Mouse (Mus musculus): Measurements from ENCODE around the gene Mgat3.

DNA sequence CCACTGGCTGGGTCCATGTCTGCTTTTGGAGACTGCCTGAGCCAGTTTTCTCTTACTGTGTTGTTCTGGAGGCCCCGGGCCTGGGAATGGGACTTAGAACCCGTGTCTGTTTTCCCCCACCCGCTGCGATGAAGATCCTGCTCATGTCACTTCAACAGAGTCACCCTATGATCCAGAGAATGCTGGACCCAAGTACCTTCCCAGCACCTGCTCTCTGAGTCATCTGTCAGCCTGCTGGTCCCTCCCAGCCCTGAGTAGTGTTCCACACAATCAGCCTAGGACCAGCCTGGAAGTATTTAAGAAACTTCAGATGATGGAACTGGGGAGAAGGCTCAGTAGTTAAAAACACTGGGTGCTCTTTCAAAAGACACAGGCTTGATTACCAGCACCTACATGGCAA lies 9.8 kb upstream of the Mgat3 start:
- no peak for TF ChIP-seq CTCF (conservative IDR thresholded peaks at IDR 0.05; ENCODE audit: low read length)
- no peak for TF ChIP-seq NANOG (IDR thresholded peaks at IDR 0.05; ENCODE audit: borderline replicate concordance, low read length)
- no peak for TF ChIP-seq POU5F1 (IDR thresholded peaks at IDR 0.05; ENCODE audit: borderline replicate concordance, low read length)
